Mouse (Mus musculus): ENCODE data around the gene Tcstv1. TPM values are rescaled to one million over a fixed set of nuclear protein-coding genes. Genes with fewer than 3 reads are reported as not detected.

Tcstv1 gene
- polyA plus RNA-seq (2012; rRNA removed), result not detected in 2 replicates

GRCm38 (mm10) chr13:119894685-119895084, at the start of gene Tcstv1:
TSS of gene Tcstv1 (minus strand) at chr13:119894785.

GRCm38 (mm10) chr13:119929172-119929571, 34.6 kb upstream of the Tcstv1 start, which contains the start of gene Gm21761:
TSS of gene Gm21761 (minus strand) at chr13:119929272.

Other genes starting within 250 kb of the Tcstv1 start
- 83.3 and 102 TPM in 2 replicates for gene Hmgcs1, start 204.4 kb downstream of the Tcstv1 start, polyA plus RNA-seq (2012; rRNA removed)
- 0.02 and 0.05 TPM in 2 replicates for gene Nim1k, start 138.9 kb downstream of the Tcstv1 start, polyA plus RNA-seq (2012; rRNA removed)
- 9.4 and 11.7 TPM in 2 replicates for gene Zfp131, start 103.9 kb downstream of the Tcstv1 start, polyA plus RNA-seq (2012; rRNA removed)
- not detected in 2 replicates for gene AF067063, start 64.6 kb downstream of the Tcstv1 start, polyA plus RNA-seq (2012; rRNA removed)
- gene D13Ertd608e, start 58.8 kb downstream of the Tcstv1 start, polyA plus RNA-seq (2012; rRNA removed), result not detected in 2 replicates
- not detected in 2 replicates for gene Gm21761, start 34.5 kb upstream of the Tcstv1 start, polyA plus RNA-seq (2012; rRNA removed)
- gene B020031M17Rik, start 56.0 kb upstream of the Tcstv1 start, polyA plus RNA-seq (2012; rRNA removed), result not detected in 2 replicates
- gene Gm36079, start 132.2 kb upstream of the Tcstv1 start, polyA plus RNA-seq (2012; rRNA removed), result not detected in 2 replicates
- 0.09 and 0.33 TPM in 2 replicates for gene Gm21188, start 157.4 kb upstream of the Tcstv1 start, polyA plus RNA-seq (2012; rRNA removed)
- not detected in 2 replicates for gene Gm20767, start 245.5 kb upstream of the Tcstv1 start, polyA plus RNA-seq (2012; rRNA removed)

Measured in liver, embryonic 14 days (tissue).